Comparison of ENCODE assay signal across 30 mouse cellular contexts in genomic region chr17:78227211-78227610, GRCm38 (mm10). TPM values are rescaled to one million over a fixed set of nuclear protein-coding genes. Genes with fewer than 3 reads are reported as not detected.
DNase-seq lines count a peak whose midpoint lies in the region; ATAC-seq and TF ChIP-seq lines count a peak whose summit lies in the region.
"Had no signal": no experiment of that assay in that cellular context is flagged by ENCODE, and none has a peak within 500 bp of the region (broad histone marks: within the 10 kb centered on the region; RNA-seq: fewer than 3 reads in every experiment).

No protein-coding gene starts in this region.

- no peak overlapping the region for H3K4me2 ChIP-seq in forebrain, embryonic 15.5 days (replicated peaks)
- no peak overlapping the region for H3K4me2 ChIP-seq in forebrain, embryonic 11.5 days (ENCODE audit: low read depth, low read length, severe bottlenecking)
- H3K4me2 ChIP-seq: embryonic facial prominence, embryonic 13.5 days; heart, embryonic 12.5 days; heart, embryonic 15.5 days; hindbrain, embryonic 13.5 days; intestine, embryonic 15.5 days had no signal

- no peaks in the 10 kb centered on the region for H3K27me3 ChIP-seq in forebrain, embryonic 15.5 days
- H3K27me3 ChIP-seq in forebrain, embryonic 11.5 days (ENCODE audit: control insufficient read depth, insufficient read depth, low read length): no peaks in the 10 kb centered on the region
- H3K27me3 ChIP-seq: embryonic facial prominence, embryonic 13.5 days; heart, embryonic 12.5 days; hindbrain, embryonic 13.5 days; intestine, embryonic 15.5 days; Patski had no signal

- 0 out of 2 replicates have a peak, but pooled peaks have one; percentile 39 for ATAC-seq in forebrain, embryonic 15.5 days (replicated peaks)
- no peak for ATAC-seq in forebrain, embryonic 11.5 days (replicated peaks; ENCODE audit: low FRiP score)
- ATAC-seq: forebrain, embryonic 16.5 days; hindbrain, embryonic 16.5 days; intestine, embryonic 15.5 days; Patski had no signal

- TF ChIP-seq CTCF in gastrocnemius, adult 2 months (IDR thresholded peaks at IDR 0.05): no peak
- TF ChIP-seq CTCF in embryonic fibroblast, embryonic 13.5 days (IDR thresholded peaks at IDR 0.05; ENCODE audit: borderline replicate concordance, insufficient read depth, low read length): no peak

- H3K4me3 ChIP-seq in forebrain, embryonic 15.5 days: no peak overlapping the region
- no peak overlapping the region for H3K4me3 ChIP-seq in forebrain, embryonic 11.5 days (ENCODE audit: low read depth, low read length)
- H3K4me3 ChIP-seq in gastrocnemius, adult 2 months: no peak overlapping the region
- H3K4me3 ChIP-seq in embryonic fibroblast, embryonic 13.5 days (ENCODE audit: insufficient read depth, low read length): no peak overlapping the region
- H3K4me3 ChIP-seq: embryonic facial prominence, embryonic 10.5 days; embryonic facial prominence, embryonic 13.5 days; forebrain, embryonic 10.5 days; heart, embryonic 12.5 days; heart, embryonic 15.5 days; hindbrain, embryonic 10.5 days; hindbrain, embryonic 13.5 days; intestine, embryonic 15.5 days had no signal

- TF ChIP-seq POLR2A in embryonic fibroblast, embryonic 13.5 days (IDR thresholded peaks at IDR 0.05; ENCODE audit: low read depth, low read length): no peak

- intact Hi-C loops in gastrocnemius, adult 2 months (cut with DNase I): no loop called here
- intact Hi-C loops in gastrocnemius, postnatal 14 days (cut with DNase I; ENCODE audit: low total_unique reads): no loop called here

- no peak overlapping the region for H3K27ac ChIP-seq in forebrain, embryonic 15.5 days (replicated peaks)
- no peak overlapping the region for H3K27ac ChIP-seq in forebrain, embryonic 11.5 days (ENCODE audit: low read depth, low read length)
- H3K27ac ChIP-seq in gastrocnemius, adult 2 months: peak overlapping the region; percentile 28; the same call in 1 of the 2 replicates
- H3K27ac ChIP-seq in embryonic fibroblast, embryonic 13.5 days (ENCODE audit: insufficient read depth, low read length): peak overlapping the region; percentile 14; the same call in 1 of the 2 replicates
- H3K27ac ChIP-seq: embryonic facial prominence, embryonic 10.5 days; embryonic facial prominence, embryonic 13.5 days; forebrain, embryonic 10.5 days; heart, embryonic 15.5 days; hindbrain, embryonic 10.5 days; hindbrain, embryonic 13.5 days; intestine, embryonic 15.5 days had no signal

- H3K9me3 ChIP-seq in forebrain, embryonic 15.5 days: no peaks in the 10 kb centered on the region
- no peaks in the 10 kb centered on the region for H3K9me3 ChIP-seq in forebrain, embryonic 11.5 days (ENCODE audit: control insufficient read depth, low read length)
- H3K9me3 ChIP-seq: embryonic facial prominence, embryonic 10.5 days; embryonic facial prominence, embryonic 13.5 days; forebrain, embryonic 10.5 days; G1E; heart, embryonic 12.5 days; heart, embryonic 15.5 days; hindbrain, embryonic 10.5 days; hindbrain, embryonic 13.5 days; intestine, embryonic 15.5 days had no signal

- no peaks in the 10 kb centered on the region for H3K36me3 ChIP-seq in forebrain, embryonic 15.5 days
- no peaks in the 10 kb centered on the region for H3K36me3 ChIP-seq in forebrain, embryonic 11.5 days (ENCODE audit: control insufficient read depth, insufficient read depth, low read length)
- H3K36me3 ChIP-seq: embryonic facial prominence, embryonic 10.5 days; embryonic facial prominence, embryonic 13.5 days; forebrain, embryonic 10.5 days; heart, embryonic 12.5 days; heart, embryonic 15.5 days; hindbrain, embryonic 10.5 days; hindbrain, embryonic 13.5 days; intestine, embryonic 15.5 days had no signal

- peaks cover 9% of the 10 kb centered on the region for H3K4me1 ChIP-seq in forebrain, embryonic 15.5 days
- H3K4me1 ChIP-seq in forebrain, embryonic 11.5 days (replicated peaks; ENCODE audit: control insufficient read depth, insufficient read depth, low read length): no peaks in the 10 kb centered on the region
- H3K4me1 ChIP-seq in embryonic fibroblast, embryonic 13.5 days (ENCODE audit: control insufficient read depth, insufficient read depth, low read length): peaks cover 21% of the 10 kb centered on the region

- H3K9ac ChIP-seq in forebrain, embryonic 15.5 days (replicated peaks): no peak overlapping the region
- H3K9ac ChIP-seq in forebrain, embryonic 11.5 days (ENCODE audit: low read length): no peak overlapping the region
- H3K9ac ChIP-seq: embryonic facial prominence, embryonic 13.5 days; heart, embryonic 12.5 days; heart, embryonic 15.5 days; hindbrain, embryonic 13.5 days; intestine, embryonic 15.5 days had no signal

- 64% methylated on average over 3 of the region's 3 CpGs for WGBS in forebrain, embryonic 15.5 days
- 93% methylated on average over 3 of the region's 3 CpGs for WGBS in forebrain, embryonic 11.5 days

- DNase-seq in forebrain, embryonic 11.5 days (ENCODE audit: low spot score): no peak
- no peak for DNase-seq in gastrocnemius, adult 2 months
- no peak for DNase-seq in gastrocnemius, postnatal 14 days
- DNase-seq in right cerebral cortex, postnatal 14 days: no peak
- DNase-seq in retina, postnatal 1 day: no peak
- DNase-seq: adrenal gland, postnatal 10 days; adrenal gland, postnatal 36 days; cerebellum, adult 11 months; cerebellum, adult 8-10 months; cerebellum, postnatal 10 days; cerebellum, postnatal 36 days; embryo, embryonic 11 days; gastrocnemius, postnatal 25 days; heart, adult 18-20 months; heart, postnatal 10 days; heart, postnatal 36 days had no signal

RNA-seq across cellular contexts. Expression of gene Crim1, which starts 27.2 kb away (rescaled TPM):
- 6.7 and 7.3 TPM in 2 replicates for polyA plus RNA-seq in forebrain, embryonic 15.5 days (2015; fragmentation: Nextera tagmentation; extraction: Ambion mirVana)
- 2.7 and 3.7 TPM in 2 replicates for polyA plus RNA-seq in forebrain, embryonic 11.5 days (2014; fragmentation: Nextera tagmentation; extraction: Ambion mirVana)
- 10 to 100 TPM; 37.5 to 46.3 TPM for total RNA-seq in gastrocnemius, adult 2 months (2021)
- 10 to 100 TPM; 19.3 to 20.1 TPM for total RNA-seq in gastrocnemius, postnatal 14 days (2021)
- polyA plus RNA-seq in embryonic fibroblast, embryonic 13.5 days (2011; ENCODE audit: insufficient read length, low read depth, missing spikeins): 55.2 and 102 TPM in 2 replicates

Comparison
In these comparisons a context has a peak if more than half of its experiments do, and no peak if none do; other contexts are left out.
1. H3K27ac ChIP-seq: peak in gastrocnemius, adult 2 months (single experiment) and embryonic fibroblast, embryonic 13.5 days (single experiment); none in forebrain, embryonic 15.5 days (single experiment) and forebrain, embryonic 11.5 days (single experiment).